Mouse (Mus musculus): ENCODE data around the gene Slc35a3.

The Slc35a3 gene

DNA sequence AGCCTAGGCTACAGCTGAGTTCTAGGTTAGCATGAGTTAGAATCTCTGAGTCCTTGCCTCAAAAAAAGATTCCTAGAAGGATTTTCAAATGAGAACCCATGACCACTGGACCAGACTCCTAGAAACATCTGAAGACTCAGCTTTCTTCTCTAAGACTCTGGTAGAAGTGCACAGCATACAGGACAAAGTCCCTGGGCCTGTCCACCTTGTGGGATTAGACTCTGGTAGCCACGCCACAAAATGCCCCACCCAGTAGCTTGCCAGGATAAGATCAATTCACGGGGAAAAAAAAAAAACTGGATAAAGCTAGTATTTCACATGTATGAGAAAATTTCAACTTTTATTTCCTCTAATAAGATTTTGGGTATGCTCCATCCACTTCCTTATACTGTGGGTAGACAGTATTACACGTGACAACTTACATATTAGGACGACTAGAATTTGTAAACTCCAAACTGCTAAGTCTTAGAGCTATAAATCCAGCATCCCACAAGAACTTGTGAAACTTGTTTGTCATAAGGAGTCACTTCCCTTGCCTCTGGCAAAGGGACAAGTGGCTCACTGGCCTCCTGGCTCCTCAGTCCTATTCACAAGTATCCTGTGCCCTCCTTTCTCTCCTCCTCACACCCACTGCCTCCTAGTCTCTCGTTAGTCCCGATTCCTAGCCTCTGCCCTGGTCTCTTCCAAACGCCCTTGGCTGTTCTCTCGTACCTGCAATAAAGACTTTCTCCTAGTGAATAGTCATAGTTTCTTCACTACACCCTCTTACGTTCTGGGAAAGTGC lies 74.7 kb downstream of the Slc35a3 start:
- DNase-seq = no peak

- DNase-seq = no peak
Measured at GRCm38 (mm10) chr3:116635799-116636198, 76.8 kb downstream of the Slc35a3 start.

GRCm38 (mm10) chr3:116634853-116635252 lies 77.8 kb downstream of the Slc35a3 start:
- DNase-seq = no peak

- no peak for DNase-seq
Measured at GRCm38 (mm10) chr3:116634091-116634490, 78.5 kb downstream of the Slc35a3 start.

DNA sequence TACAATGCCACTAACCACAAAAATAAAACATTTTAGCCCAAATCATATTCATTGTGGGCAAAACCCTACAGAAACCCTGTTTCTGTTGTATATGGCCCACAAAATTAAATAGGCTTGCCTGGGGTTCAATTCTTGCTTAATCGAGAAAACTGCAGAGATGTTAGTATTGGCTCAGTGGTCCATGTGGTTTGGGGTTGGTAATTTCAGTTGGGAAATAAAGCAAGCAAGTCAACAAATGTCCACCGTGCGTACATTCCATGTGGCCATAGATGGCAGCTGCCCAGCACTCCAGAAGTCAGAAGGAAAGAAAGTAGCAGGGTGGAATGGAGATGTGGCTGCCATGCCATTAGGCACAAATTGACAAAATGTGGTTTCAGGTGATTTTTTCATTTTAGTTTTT lies 79.7 kb downstream of the Slc35a3 start:
- DNase-seq = no peak

DNA sequence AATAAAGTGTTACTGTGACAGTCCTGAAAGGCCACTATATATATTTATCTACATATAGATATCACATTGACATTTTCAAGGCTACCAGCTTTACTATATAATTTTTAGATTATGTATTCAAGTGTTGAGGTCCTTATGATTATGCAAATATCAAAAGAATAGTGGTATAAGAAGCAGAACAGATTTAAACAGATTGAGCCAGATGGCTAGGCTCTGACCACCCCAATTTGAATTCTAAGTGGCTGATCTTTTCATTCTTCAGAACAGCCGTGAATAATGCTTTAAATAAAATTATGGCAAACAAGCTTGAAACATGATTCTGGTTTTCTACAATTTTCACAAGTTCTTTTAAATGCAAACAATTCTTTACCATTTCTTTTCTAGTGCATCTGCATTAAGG lies 81.2 kb downstream of the Slc35a3 start:
- DNase-seq = no peak

- DNase-seq = no peak
Measured at GRCm38 (mm10) chr3:116622641-116623040, 90.0 kb downstream of the Slc35a3 start.

GRCm38 (mm10) chr3:116620636-116621370 lies 91.8 kb downstream of the Slc35a3 start:
- no peak for DNase-seq
